Mouse (Mus musculus): ENCODE measurements around the gene 4933402J07Rik.

The 4933402J07Rik gene

GRCm38 (mm10) chr8:87563553-87563952 is at the start of gene 4933402J07Rik:
Gene 4933402J07Rik, plus strand, starts transcription at chr8:87563853.
- DNase-seq, result no peak

- DNase-seq, result no peak
These were observed 46.5 kb upstream of the 4933402J07Rik start for GRCm38 (mm10) chr8:87517132-87517531.

GRCm38 (mm10) chr8:87525006-87525405 is 38.6 kb upstream of the 4933402J07Rik start:
- DNase-seq, result no peak

GRCm38 (mm10) chr8:87531176-87531575 is 32.5 kb upstream of the 4933402J07Rik start:
- DNase-seq, result no peak

- no peak for DNase-seq
These were observed 30.2 kb upstream of the 4933402J07Rik start for GRCm38 (mm10) chr8:87533476-87533875.

GRCm38 (mm10) chr8:87534846-87535245 is 28.8 kb upstream of the 4933402J07Rik start:
- DNase-seq, result no peak

GRCm38 (mm10) chr8:87536615-87537329 is 26.9 kb upstream of the 4933402J07Rik start:
- peak; percentile 72 for DNase-seq

- DNase-seq, result no peak
These were observed 23.7 kb upstream of the 4933402J07Rik start for GRCm38 (mm10) chr8:87539829-87540394.

- DNase-seq, result no peak
These were observed 13.8 kb upstream of the 4933402J07Rik start for GRCm38 (mm10) chr8:87549881-87550280.

GRCm38 (mm10) chr8:87552801-87553200 is 10.9 kb upstream of the 4933402J07Rik start:
- no peak for DNase-seq

GRCm38 (mm10) chr8:87560801-87561200 is 2.9 kb upstream of the 4933402J07Rik start:
- no peak for DNase-seq

- no peak for DNase-seq
These were observed 5.5 kb downstream of the 4933402J07Rik start for GRCm38 (mm10) chr8:87569203-87569602.

GRCm38 (mm10) chr8:87569706-87570563 is 6.3 kb downstream of the 4933402J07Rik start:
- peak; percentile 3 for DNase-seq

- no peak for DNase-seq
These were observed 6.9 kb downstream of the 4933402J07Rik start for GRCm38 (mm10) chr8:87570564-87570855.

- DNase-seq, result no peak
These were observed 7.2 kb downstream of the 4933402J07Rik start for GRCm38 (mm10) chr8:87570880-87571279.

GRCm38 (mm10) chr8:87594272-87594671 is 30.6 kb downstream of the 4933402J07Rik start:
- DNase-seq, result peak; percentile 45

GRCm38 (mm10) chr8:87602731-87603130 is 39.1 kb downstream of the 4933402J07Rik start:
- no peak for DNase-seq

- no peak for DNase-seq
These were observed 45.5 kb downstream of the 4933402J07Rik start for GRCm38 (mm10) chr8:87609110-87609509.

GRCm38 (mm10) chr8:87609651-87610192 is 46.1 kb downstream of the 4933402J07Rik start:
- no peak for DNase-seq

- DNase-seq, result no peak
These were observed 50.0 kb downstream of the 4933402J07Rik start for GRCm38 (mm10) chr8:87613701-87614100.

GRCm38 (mm10) chr8:87619118-87619517 is 55.5 kb downstream of the 4933402J07Rik start:
- no peak for DNase-seq

GRCm38 (mm10) chr8:87619529-87619928 is 55.9 kb downstream of the 4933402J07Rik start:
- no peak for DNase-seq

- DNase-seq, result no peak
These were observed 56.6 kb downstream of the 4933402J07Rik start for GRCm38 (mm10) chr8:87620225-87620624.

Measured in kidney, adult 9 months (tissue).